Mouse (Mus musculus) monocyte, adult 2 months (primary cell): ENCODE measurements at regions not wholly inside any gene's neighbourhood (a gene's known extent, or its start where the extent isn't known, plus 50 kb on each side); places are given as distances from the start of the nearest gene placed in this dataset.

ENCODE experiments used
- DNase-seq, 2 experiments: peaks; one replicate each; pipeline ENCODE4 v3.0.0; 2022; ENCODE audit warnings: low spot score in 2 of 2, low read depth in 1 of 2

DNA sequence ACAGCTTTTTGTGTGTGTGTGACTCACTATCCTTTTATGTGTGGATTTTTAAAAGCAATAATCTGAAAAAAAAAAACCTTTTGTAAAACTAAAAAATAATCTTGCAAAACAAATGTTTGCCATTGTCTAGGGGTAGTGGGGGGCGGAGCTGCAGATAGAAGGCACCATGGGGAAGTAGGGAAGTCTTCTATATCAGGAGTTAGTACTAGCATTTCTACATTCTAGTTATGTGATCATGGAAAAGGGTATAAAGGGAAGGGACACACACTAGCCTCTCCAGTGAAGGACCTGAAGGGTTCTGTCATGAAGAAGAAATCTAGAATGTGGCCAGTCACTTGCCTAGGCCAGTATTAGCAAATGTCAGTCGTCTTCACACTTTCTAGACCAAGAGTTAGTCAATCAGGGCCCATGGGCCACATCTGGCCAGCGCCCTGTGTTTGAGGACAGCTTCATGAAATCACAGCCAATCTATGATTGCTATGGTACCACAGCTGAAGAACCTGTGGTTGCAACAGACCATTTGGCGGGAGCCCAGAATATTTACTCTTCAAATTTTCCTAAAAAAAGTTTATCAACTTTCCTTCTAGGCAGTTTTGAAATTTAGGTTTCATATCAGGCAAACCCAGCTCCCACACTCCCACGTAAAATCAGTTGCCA is 101.9 kb upstream of the Cpeb2 start:
- no peak for DNase-seq

DNA sequence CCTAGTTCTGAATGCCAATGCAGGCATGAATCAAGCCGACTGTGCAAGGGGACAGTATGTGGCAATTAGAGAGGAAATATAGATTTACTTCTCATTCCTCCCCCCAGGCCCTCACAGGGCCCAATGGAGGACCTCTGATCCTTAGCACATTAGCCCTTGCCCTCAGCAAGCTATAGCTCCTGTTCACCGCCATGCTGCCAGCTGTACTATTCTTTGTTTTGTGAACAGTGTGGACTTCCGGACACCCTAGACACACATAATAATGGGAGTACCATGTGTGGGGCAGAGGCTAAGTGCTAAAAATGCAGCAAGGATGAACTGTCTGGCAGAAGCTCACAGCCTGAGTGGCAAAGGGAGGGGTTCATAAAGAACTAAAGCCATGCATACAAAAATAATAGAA is 99.3 kb upstream of the Cpeb2 start:
- no peak for DNase-seq

DNA sequence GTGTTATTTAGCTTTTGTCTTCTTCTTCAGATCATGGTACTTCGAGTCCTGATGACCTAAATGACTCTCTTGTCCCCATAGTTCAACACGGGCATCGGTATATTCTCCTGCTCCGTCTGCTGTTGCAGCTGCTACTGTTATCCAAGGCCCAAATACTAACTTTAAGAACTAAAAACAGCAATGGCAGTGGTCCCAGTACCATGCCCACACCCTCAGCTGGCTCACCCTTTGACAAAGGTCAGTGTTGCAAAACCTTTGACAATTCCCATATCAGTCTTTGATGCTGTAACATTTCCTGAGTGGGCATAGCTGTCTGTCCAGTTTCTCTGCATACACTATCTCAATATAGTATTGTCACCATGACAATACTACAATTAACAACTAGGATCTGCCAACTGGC is 96.8 kb upstream of the Cpeb2 start:
- no peak for DNase-seq

- no peak for DNase-seq
These were observed 95.2 kb upstream of the Cpeb2 start for GRCm38 (mm10) chr5:43137777-43138176.

DNA sequence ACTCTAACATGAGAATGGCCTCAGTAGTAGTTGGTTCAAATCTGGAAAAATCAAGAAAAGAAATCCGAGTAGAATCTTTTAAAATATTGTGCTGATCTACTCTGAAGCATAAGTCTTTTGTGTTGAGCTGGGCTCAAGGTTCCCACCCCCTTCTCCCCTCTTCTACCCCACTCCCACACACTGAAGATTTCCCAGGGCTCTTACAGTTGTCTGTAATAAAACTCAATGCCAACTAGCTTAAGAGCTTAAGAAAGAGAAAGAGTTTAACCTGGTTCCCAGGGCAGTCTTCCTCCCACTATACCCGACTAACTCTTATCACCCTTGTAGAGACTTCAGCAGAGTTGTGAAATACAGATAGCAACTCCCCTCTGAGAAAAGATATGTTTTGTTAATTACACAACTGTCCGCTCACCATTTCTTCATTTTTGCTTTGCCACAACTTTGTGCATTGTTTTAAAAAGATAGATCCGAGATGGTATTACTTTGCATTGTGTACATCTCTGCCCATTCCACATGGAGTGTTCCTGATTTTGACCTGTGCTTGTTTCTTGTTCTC is 94.0 kb upstream of the Cpeb2 start:
- DNase-seq = no peak

DNA sequence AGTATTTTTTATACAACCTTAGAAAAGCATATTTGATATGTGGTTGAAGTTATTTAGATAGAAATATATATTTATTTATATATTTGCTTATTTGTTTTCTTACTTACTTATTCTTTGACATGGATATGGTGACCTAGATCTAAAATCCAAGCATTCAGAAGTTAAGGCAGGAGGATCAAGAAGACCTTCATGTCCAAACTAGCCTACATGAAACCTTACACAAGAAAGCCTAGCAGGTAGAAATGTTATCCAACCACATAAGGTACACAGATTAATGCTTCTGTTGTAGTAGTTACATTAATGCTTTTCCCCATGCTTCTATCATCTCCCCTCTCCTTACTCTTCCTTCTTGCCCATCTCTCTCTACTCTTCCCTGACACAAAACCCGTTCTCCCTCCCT is 93.2 kb upstream of the Cpeb2 start:
- DNase-seq = no peak

GRCm38 (mm10) chr5:43145939-43146338 is 87.0 kb upstream of the Cpeb2 start:
- no peak for DNase-seq

DNA sequence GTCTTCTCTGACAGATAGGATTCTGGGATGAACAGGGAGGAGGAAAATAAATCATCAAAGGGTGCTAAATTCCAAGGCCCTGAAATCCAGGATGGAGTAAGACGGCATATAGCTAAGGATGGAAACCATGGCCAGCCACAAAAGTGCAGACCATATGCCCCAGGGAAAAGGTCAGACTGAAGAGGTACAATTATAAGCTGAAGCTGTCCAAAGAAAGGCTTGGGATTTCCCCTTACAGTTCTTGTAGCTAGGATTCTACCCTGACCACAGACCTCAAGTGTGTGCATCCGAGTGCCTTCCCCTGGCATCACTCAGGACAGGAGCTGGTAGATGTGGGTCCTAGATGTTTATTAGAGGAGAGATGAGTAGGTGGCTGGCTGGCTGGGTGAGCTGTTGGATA is 86.0 kb upstream of the Cpeb2 start:
- DNase-seq = no peak

GRCm38 (mm10) chr5:43148486-43148885 is 84.5 kb upstream of the Cpeb2 start:
- no peak for DNase-seq

- no peak for DNase-seq
These were observed 83.4 kb upstream of the Cpeb2 start for GRCm38 (mm10) chr5:43149559-43149958.

DNA sequence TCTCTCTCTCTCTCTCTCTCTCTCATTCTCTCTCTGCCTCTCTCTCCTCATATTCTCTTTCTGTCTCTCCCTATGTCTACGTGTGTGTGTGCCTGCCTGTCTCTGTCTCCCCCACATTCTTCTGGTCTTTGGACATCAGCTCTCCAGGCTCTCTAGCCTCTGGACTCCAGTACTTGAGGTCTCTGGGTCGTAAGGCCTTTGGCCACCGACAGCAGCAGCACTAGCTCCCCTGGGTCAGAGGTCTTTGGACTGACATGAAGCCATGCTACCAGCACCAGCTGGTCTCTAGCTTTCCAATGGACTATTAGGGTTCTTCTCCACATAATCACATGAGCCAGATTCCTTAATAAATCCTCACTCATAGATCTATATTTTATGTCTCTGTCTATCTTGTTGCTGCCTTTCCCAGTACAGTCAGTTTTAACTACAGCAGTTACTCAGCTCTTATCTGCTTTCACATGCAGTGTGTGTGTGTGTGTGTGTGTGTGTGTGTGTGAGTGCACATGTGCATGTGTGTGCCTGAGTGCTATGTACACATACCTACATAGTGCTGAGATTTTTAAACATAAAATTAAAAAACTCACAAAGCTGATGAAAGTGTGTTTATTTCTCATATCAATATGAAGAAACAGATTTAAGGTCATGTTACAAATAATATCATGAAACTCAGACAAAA is 81.7 kb upstream of the Cpeb2 start:
- DNase-seq = no peak

DNA sequence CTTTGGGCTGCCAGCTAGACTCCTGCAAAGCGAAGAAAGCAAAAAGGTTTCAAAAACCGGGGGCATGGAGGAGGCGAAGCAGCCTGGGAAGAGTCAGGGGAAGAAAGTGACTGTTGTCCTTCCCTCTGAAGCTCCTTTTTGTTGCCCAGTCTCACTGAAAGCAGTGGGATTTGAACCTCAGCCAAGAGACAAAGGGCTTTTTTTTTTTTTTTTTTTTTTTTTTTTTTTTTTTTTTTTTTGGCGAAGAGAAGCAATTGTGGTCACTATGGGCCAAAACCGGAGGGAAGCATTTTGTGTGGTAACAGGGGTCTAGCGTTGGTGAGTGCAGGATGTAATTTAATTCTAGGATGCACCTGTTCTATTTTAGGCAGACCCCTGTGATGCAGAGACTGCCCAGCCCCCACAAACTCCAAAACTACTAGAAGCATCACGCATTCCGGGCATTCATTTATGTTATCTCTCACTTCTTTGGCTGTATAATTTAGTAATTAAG is 80.8 kb upstream of the Cpeb2 start:
- DNase-seq = no peak

GRCm38 (mm10) chr5:43152881-43153280 is 80.1 kb upstream of the Cpeb2 start:
- DNase-seq = no peak

GRCm38 (mm10) chr5:43156771-43157170 is 76.2 kb upstream of the Cpeb2 start:
- no peak for DNase-seq

DNA sequence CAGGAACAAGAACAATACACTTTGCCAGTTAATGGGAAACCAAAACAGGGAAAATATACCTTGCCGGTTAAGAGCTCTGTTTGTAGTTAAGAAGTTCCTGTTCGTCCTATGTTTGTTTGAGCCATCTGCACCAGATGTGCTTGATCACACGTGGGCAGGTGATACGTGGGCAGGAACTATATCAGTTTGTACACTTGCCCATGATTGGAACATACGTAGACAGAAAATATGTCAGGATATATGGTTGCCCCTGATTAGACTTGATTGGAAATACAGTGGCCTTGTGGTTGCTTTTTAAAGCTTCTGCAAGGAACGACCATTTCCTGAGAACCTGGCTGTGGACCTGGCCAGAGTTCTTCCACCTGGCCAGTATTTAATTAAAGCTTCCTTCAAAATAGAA is 72.8 kb upstream of the Cpeb2 start:
- no peak for DNase-seq

DNA sequence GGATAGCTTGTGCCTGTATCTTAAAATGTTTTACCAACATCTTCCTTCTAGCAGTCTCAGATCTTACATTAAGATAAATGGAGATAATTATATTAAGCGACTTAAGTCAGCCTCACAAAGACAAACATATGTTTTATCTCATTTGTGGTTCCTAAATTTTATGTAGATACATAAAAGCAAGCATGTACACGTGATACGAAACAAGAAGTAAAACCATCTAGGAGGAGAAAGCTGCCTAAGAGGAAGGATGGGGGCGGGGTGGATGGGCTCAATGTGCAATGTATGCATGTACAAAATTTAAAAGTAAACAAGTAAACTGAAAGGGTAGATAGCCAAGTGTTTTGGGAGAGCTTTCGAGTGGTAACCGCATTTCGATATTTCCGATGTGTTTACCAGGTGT is 51.5 kb upstream of the Cpeb2 start:
- peak in 1 of 2 experiments; percentile 4 for DNase-seq
